In the genomic region with DNA sequence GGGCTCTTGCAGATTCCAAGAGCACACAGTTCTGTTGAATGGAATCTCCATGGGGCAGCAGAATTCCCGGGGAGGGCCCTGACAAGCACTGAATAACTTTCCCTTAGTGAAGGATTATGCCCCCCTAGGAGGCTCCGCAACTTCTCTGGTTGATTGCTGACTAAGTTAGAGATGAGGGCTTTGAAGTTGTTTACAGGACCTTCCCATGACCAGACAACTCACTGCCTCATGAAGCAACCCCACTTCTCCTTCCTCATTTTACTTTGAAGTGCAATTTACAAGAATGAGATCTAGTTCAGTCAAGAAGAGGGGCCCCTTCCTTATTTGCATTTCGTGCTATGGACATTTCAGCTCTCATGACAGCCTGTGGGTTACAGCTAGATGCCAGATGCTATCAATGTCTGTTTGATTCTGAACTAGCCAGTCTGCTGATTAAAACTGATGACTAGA, we compare ENCODE assay signal across 14 mouse cellular contexts. TPM values are rescaled to one million over a fixed set of nuclear protein-coding genes. Genes with fewer than 3 reads are reported as not detected.
DNase-seq lines count a peak whose midpoint lies in the region; ATAC-seq and TF ChIP-seq lines count a peak whose summit lies in the region.
"Had no signal": no experiment of that assay in that cellular context is flagged by ENCODE, and none has a peak within 500 bp of the region (broad histone marks: within the 10 kb centered on the region; RNA-seq: fewer than 3 reads in every experiment).

No protein-coding gene starts in this region.

- no peak overlapping the region for H3K4me2 ChIP-seq in kidney, embryonic 14.5 days (replicated peaks; ENCODE audit: low read depth, low read length)
- H3K4me2 ChIP-seq in hindbrain, embryonic 16.5 days (ENCODE audit: low read length), result no peak overlapping the region
- H3K4me2 ChIP-seq: heart, embryonic 12.5 days; limb, embryonic 13.5 days had no signal

- no peaks in the 10 kb centered on the region for H3K27me3 ChIP-seq in kidney, embryonic 14.5 days (ENCODE audit: control insufficient read depth, insufficient read depth, low read length)
- no peaks in the 10 kb centered on the region for H3K27me3 ChIP-seq in hindbrain, embryonic 16.5 days (replicated peaks; ENCODE audit: control insufficient read depth, insufficient read depth, low read length)
- H3K27me3 ChIP-seq: heart, embryonic 12.5 days; limb, embryonic 13.5 days had no signal

- H3K36me3 ChIP-seq in kidney, embryonic 14.5 days (ENCODE audit: control insufficient read depth, insufficient read depth, low read length), result no peaks in the 10 kb centered on the region
- H3K36me3 ChIP-seq in hindbrain, embryonic 16.5 days (ENCODE audit: control insufficient read depth, insufficient read depth, low read length), result no peaks in the 10 kb centered on the region
- H3K36me3 ChIP-seq: G1E; heart, embryonic 12.5 days; limb, embryonic 13.5 days had no signal

- H3K9ac ChIP-seq in kidney, embryonic 14.5 days (ENCODE audit: low read depth, low read length), result no peak overlapping the region
- no peak overlapping the region for H3K9ac ChIP-seq in hindbrain, embryonic 16.5 days (ENCODE audit: low read depth, low read length)
- H3K9ac ChIP-seq: heart, embryonic 12.5 days; limb, embryonic 13.5 days had no signal

- no peaks in the 10 kb centered on the region; the same call in 1 of the 2 replicates for H3K4me1 ChIP-seq in kidney, embryonic 14.5 days (ENCODE audit: control insufficient read depth, insufficient read depth, low read length)
- peaks cover 58% of the 10 kb centered on the region for H3K4me1 ChIP-seq in bone marrow macrophage, adult 2 months (ENCODE audit: control insufficient read depth, insufficient read depth, low read length)
- H3K4me1 ChIP-seq in hindbrain, embryonic 16.5 days (ENCODE audit: control insufficient read depth, insufficient read depth, low read depth, low read length), result peaks cover 2% of the 10 kb centered on the region; the same call in 1 of the 2 replicates
- H3K4me1 ChIP-seq: heart, embryonic 12.5 days had no signal

- TF ChIP-seq CTCF in bone marrow macrophage, adult 2 months (IDR thresholded peaks at IDR 0.05; ENCODE audit: low read depth, low read length), result no peak

- TF ChIP-seq POLR2A in bone marrow macrophage, adult 2 months (IDR thresholded peaks at IDR 0.05; ENCODE audit: borderline replicate concordance, low read depth, low read length), result no peak

- WGBS in kidney, embryonic 14.5 days, result 38% methylated on average over 3 of the region's 3 CpGs
- WGBS in hindbrain, embryonic 16.5 days, result 12% methylated on average over 3 of the region's 3 CpGs

- DNase-seq in kidney, postnatal 4 days, result no peak
- peak; percentile 74 for DNase-seq in A20 (ENCODE audit: low read depth, low spot score)
- DNase-seq in thymus, postnatal 14 days, result no peak
- DNase-seq in urinary bladder, postnatal 14 days (ENCODE audit: low spot score), result no peak
- no peak for DNase-seq in left cerebral cortex, adult 11 months (ENCODE audit: low spot score)
- DNase-seq: adrenal gland, postnatal 10 days; kidney, postnatal 14 days had no signal

- H3K27ac ChIP-seq in kidney, embryonic 14.5 days (ENCODE audit: low read depth, low read length), result 0 out of 2 replicates have a peak overlapping the region, but pooled peaks have one; percentile 30
- H3K27ac ChIP-seq in bone marrow macrophage, adult 2 months (ENCODE audit: insufficient read depth, low read depth, low read length), result peak overlapping the region; percentile 94
- peak overlapping the region; percentile 44; the same call in 1 of the 2 replicates for H3K27ac ChIP-seq in hindbrain, embryonic 16.5 days (ENCODE audit: low read depth, low read length)
- H3K27ac ChIP-seq: limb, embryonic 13.5 days had no signal

- H3K4me3 ChIP-seq in kidney, embryonic 14.5 days (ENCODE audit: low read length), result no peak overlapping the region
- no peak overlapping the region for H3K4me3 ChIP-seq in bone marrow macrophage, adult 2 months (ENCODE audit: insufficient read depth, low read length)
- no peak overlapping the region for H3K4me3 ChIP-seq in hindbrain, embryonic 16.5 days (ENCODE audit: low read length)
- H3K4me3 ChIP-seq: heart, embryonic 12.5 days; limb, embryonic 13.5 days; myocyte had no signal

- no peaks in the 10 kb centered on the region for H3K9me3 ChIP-seq in kidney, embryonic 14.5 days (ENCODE audit: control insufficient read depth, low read length)
- no peaks in the 10 kb centered on the region for H3K9me3 ChIP-seq in hindbrain, embryonic 16.5 days (ENCODE audit: control insufficient read depth, low read length)
- H3K9me3 ChIP-seq: heart, embryonic 12.5 days; limb, embryonic 13.5 days had no signal

- ATAC-seq in kidney, embryonic 14.5 days (ENCODE audit: low FRiP score, low TSS enrichment), result no peak
- ATAC-seq in hindbrain, embryonic 16.5 days, result peak; percentile 38; the same call in 1 of the 2 replicates

RNA-seq across cellular contexts. Expression of a gene that starts 5.8 kb away (rescaled TPM):
- polyA plus RNA-seq in kidney, embryonic 14.5 days (2014; fragmentation: Nextera tagmentation; extraction: Ambion mirVana), result 73.1 and 75.2 TPM in 2 replicates
- polyA plus RNA-seq in bone marrow macrophage, adult 2 months (2012; ENCODE audit: insufficient read depth, insufficient read length, missing spikeins), result 945 and 975 TPM in 2 replicates
- 148 and 226 TPM in 2 replicates for polyA plus RNA-seq in hindbrain, embryonic 16.5 days (2015; fragmentation: Nextera tagmentation; extraction: Ambion mirVana)
- polyA plus RNA-seq: G1E had no signal

RNA-seq across cellular contexts. Expression of a gene that starts 30.2 kb away (rescaled TPM):
- 0.39 and 0.60 TPM in 2 replicates for polyA plus RNA-seq in kidney, embryonic 14.5 days (2014; fragmentation: Nextera tagmentation; extraction: Ambion mirVana)
- polyA plus RNA-seq in bone marrow macrophage, adult 2 months (2012; ENCODE audit: insufficient read depth, insufficient read length, missing spikeins), result 9.4 and 9.9 TPM in 2 replicates
- 1.1 and 1.3 TPM in 2 replicates for polyA plus RNA-seq in hindbrain, embryonic 16.5 days (2015; fragmentation: Nextera tagmentation; extraction: Ambion mirVana)
- polyA plus RNA-seq: G1E; heart, embryonic 12.5 days had no signal

RNA-seq across cellular contexts. Expression of a gene that starts 56.5 kb away (rescaled TPM):
- 0.06 TPM in 1 of 2 replicates, not detected in the other for polyA plus RNA-seq in kidney, embryonic 14.5 days (2014; fragmentation: Nextera tagmentation; extraction: Ambion mirVana)
- 0.08 TPM in 1 of 2 replicates, not detected in the other for polyA plus RNA-seq in bone marrow macrophage, adult 2 months (2012; ENCODE audit: insufficient read depth, insufficient read length, missing spikeins)
- 0.46 and 0.79 TPM in 2 replicates for polyA plus RNA-seq in hindbrain, embryonic 16.5 days (2015; fragmentation: Nextera tagmentation; extraction: Ambion mirVana)
- polyA plus RNA-seq: G1E had no signal

Comparison
In these comparisons a context has a peak if more than half of its experiments do, and no peak if none do; other contexts are left out.
1. H3K27ac ChIP-seq: peak in every context shown above with its lines; median percentile 94 in bone marrow macrophage, adult 2 months; 44 in hindbrain, embryonic 16.5 days; 30 in kidney, embryonic 14.5 days.